Mouse (Mus musculus) brain, embryonic 14.5 days (tissue): ENCODE data around the gene Crybg1. TPM values are rescaled to one million over a fixed set of nuclear protein-coding genes. Genes with fewer than 3 reads are reported as not detected.
A peak's percentile ranks its signal among the peaks of the same experiment; 100 is the strongest.

Source experiments
- DNase-seq: peaks from one replicate; pipeline ENCODE4 v3.0.0-alpha.2; 2011; ENCODE audit warnings: low read depth
- CTCF ChIP-seq: fragments of 200-500 bp; IDR thresholded peaks from 2 replicates; pipeline ENCODE4 v1.5.1; 2012; ENCODE audit warnings: inconsistent platforms, mild to moderate bottlenecking, moderate library complexity, borderline replicate concordance; ENCODE audit not compliant: insufficient read depth, insufficient read length; ENCODE audit errors: extremely low read depth
- POLR2A ChIP-seq: fragments of 200-500 bp; IDR thresholded peaks from 2 replicates; pipeline ENCODE4 v1.6.1; 2012; ENCODE audit warnings: mild to moderate bottlenecking, inconsistent platforms, borderline replicate concordance; ENCODE audit not compliant: poor library complexity, insufficient read depth, insufficient read length, severe bottlenecking; ENCODE audit errors: extremely low read depth
- polyA plus RNA-seq: library from polyadenylated mRNA; depleted of rRNA; stranded (reverse); fragments of >200 nt; gene quantifications from 2 replicates; pipeline ENCODE4 v1.2.3, GENCODE M21; 2012

Gene Crybg1
- polyA plus RNA-seq, 1 experiment: 0.36 TPM

- DNase-seq: no peak
- TF ChIP-seq CTCF (no peak), POLR2A (no peak)
Observed at GRCm38 (mm10) chr10:44018562-44018961, 130.1 kb downstream of the Crybg1 start.

- DNase-seq: no peak
- TF ChIP-seq CTCF: no peak
- TF ChIP-seq POLR2A: no peak
Observed at GRCm38 (mm10) chr10:44015631-44016030, 133.0 kb downstream of the Crybg1 start.

GRCm38 (mm10) chr10:44013885-44014284 lies 134.8 kb downstream of the Crybg1 start:
- TF ChIP-seq CTCF (no peak), POLR2A (no peak)
- DNase-seq: no peak

- no peak for TF ChIP-seq CTCF
- no peak for TF ChIP-seq POLR2A
- DNase-seq: no peak
Observed at GRCm38 (mm10) chr10:44011408-44011807, 137.2 kb downstream of the Crybg1 start.

GRCm38 (mm10) chr10:44008808-44009207 lies 139.8 kb downstream of the Crybg1 start:
- no peak for DNase-seq
- TF ChIP-seq POLR2A (no peak), CTCF (no peak)

- TF ChIP-seq POLR2A (no peak), CTCF (no peak)
- DNase-seq: no peak
Observed at GRCm38 (mm10) chr10:44006815-44007214, 141.8 kb downstream of the Crybg1 start.

- TF ChIP-seq CTCF: no peak
- TF ChIP-seq POLR2A: no peak
- peak; percentile 28 for DNase-seq
Observed at GRCm38 (mm10) chr10:44005677-44006641, 142.7 kb downstream of the Crybg1 start.

GRCm38 (mm10) chr10:44004221-44004751 lies 144.4 kb downstream of the Crybg1 start:
- no peak for TF ChIP-seq POLR2A
- no peak for TF ChIP-seq CTCF
- peak; percentile 29 for DNase-seq

GRCm38 (mm10) chr10:44003551-44004151 lies 145.0 kb downstream of the Crybg1 start:
- TF ChIP-seq POLR2A (no peak), CTCF (0 out of 2 replicates have a peak, but pooled peaks have one; percentile 10)
- peak; percentile 56 for DNase-seq

GRCm38 (mm10) chr10:44002995-44003524 lies 145.6 kb downstream of the Crybg1 start:
- no peak for DNase-seq
- TF ChIP-seq CTCF (no peak), POLR2A (no peak)

GRCm38 (mm10) chr10:44002004-44002940 lies 146.4 kb downstream of the Crybg1 start:
- DNase-seq: peak; percentile 61
- peak; percentile 59; the same call in 1 of the 2 replicates for TF ChIP-seq CTCF
- TF ChIP-seq POLR2A: no peak
